Mouse (Mus musculus) c-Kit-negative CD71-positive TER-119-positive erythroid progenitor cells, embryonic 14.5 days (primary cell): ENCODE results near the gene Gpr55.

Experiments used
- DNase-seq: peaks from one replicate; pipeline ENCODE4 v3.0.0-alpha.2; 2013; ENCODE audit warnings: low read depth, low spot score

Gpr55 gene

GRCm38 (mm10) chr1:85957942-85958619 is 2.7 kb downstream of the Gpr55 start:
- DNase-seq = no peak

- DNase-seq = no peak
Measured at GRCm38 (mm10) chr1:85957290-85957689, 3.5 kb downstream of the Gpr55 start.

GRCm38 (mm10) chr1:85955150-85955549 is 5.7 kb downstream of the Gpr55 start:
- no peak for DNase-seq

GRCm38 (mm10) chr1:85949085-85949684 is 11.6 kb downstream of the Gpr55 start:
- no peak for DNase-seq

- no peak for DNase-seq
Measured at GRCm38 (mm10) chr1:85942318-85942717, 18.5 kb downstream of the Gpr55 start.

GRCm38 (mm10) chr1:85937323-85937722 is 23.5 kb downstream of the Gpr55 start:
- no peak for DNase-seq

GRCm38 (mm10) chr1:85936265-85936664 is 24.5 kb downstream of the Gpr55 start:
- DNase-seq = no peak

GRCm38 (mm10) chr1:85935148-85935852 is 25.5 kb downstream of the Gpr55 start:
- peak; percentile 11 for DNase-seq

GRCm38 (mm10) chr1:85934560-85934959 is 26.2 kb downstream of the Gpr55 start:
- no peak for DNase-seq

- no peak for DNase-seq
Measured at GRCm38 (mm10) chr1:85933631-85934465, 27.0 kb downstream of the Gpr55 start.

GRCm38 (mm10) chr1:85933226-85933625 is 27.6 kb downstream of the Gpr55 start:
- DNase-seq = no peak

GRCm38 (mm10) chr1:85931170-85931569 is 29.6 kb downstream of the Gpr55 start:
- DNase-seq = no peak

GRCm38 (mm10) chr1:85929406-85929805 is 31.4 kb downstream of the Gpr55 start:
- no peak for DNase-seq

- no peak for DNase-seq
Measured at GRCm38 (mm10) chr1:85928688-85929065, 32.1 kb downstream of the Gpr55 start.

- no peak for DNase-seq
Measured at GRCm38 (mm10) chr1:85928057-85928687, 32.6 kb downstream of the Gpr55 start, which contains the start of gene 4933407L21Rik. Gene 4933407L21Rik (plus strand): TSS chr1:85928483.

GRCm38 (mm10) chr1:85925183-85925582 is 35.6 kb downstream of the Gpr55 start:
- DNase-seq = no peak

- DNase-seq = no peak
Measured at GRCm38 (mm10) chr1:85922865-85923211, 38.0 kb downstream of the Gpr55 start.

- DNase-seq = no peak
Measured at GRCm38 (mm10) chr1:85922127-85922864, 38.5 kb downstream of the Gpr55 start.

GRCm38 (mm10) chr1:85921725-85922124 is 39.1 kb downstream of the Gpr55 start:
- no peak for DNase-seq

- no peak for DNase-seq
Measured at GRCm38 (mm10) chr1:85919621-85920020, 41.2 kb downstream of the Gpr55 start.
